Comparison of ENCODE assay signal across 18 mouse cellular contexts in the genomic region with DNA sequence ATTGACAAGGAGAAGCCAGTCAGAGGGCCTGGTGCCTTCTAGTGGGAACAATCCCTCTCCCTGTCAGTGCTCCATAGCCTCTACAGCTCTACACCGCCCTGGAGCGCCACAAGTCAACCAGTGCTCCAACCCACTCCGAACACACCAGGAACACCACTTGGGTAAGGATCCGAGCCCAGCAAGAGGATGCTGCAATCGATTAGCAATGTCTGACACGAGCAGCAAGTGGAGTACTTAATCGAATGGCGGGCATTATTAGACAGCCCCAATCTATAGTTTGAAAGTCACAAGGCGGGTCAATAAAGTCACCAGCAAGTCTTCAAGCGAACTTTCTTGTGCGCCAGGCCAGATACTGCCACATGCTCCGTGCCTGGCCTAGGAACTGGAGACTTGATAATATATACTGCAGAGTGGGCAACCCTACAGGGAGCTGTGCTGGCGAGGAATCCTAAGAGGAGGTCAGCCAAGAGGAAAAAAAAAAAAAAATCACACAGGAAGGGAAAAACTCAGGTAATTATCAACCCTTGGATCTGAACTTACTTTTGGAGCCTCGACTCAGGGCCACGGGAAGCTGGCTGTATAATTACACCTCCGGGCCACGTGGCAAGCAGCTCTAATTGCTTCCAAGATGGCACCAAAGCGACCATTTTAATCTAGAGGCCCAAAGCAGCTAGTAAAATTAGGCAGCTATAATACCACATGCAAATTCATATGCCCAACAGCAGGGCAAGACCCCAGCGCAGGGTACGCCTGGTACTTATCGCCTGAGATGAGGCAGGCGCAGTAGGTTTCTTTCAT. TPM values are rescaled to one million over a fixed set of nuclear protein-coding genes. Genes with fewer than 3 reads are reported as not detected.
DNase-seq lines count a peak whose midpoint lies in the region; ATAC-seq lines count a peak whose summit lies in the region.
"Had no signal": no experiment of that assay in that cellular context is flagged by ENCODE, and none has a peak within 500 bp of the region (broad histone marks: within the 10 kb centered on the region; RNA-seq: fewer than 3 reads in every experiment).

No protein-coding gene starts in this region.

- peak overlapping the region; percentile 61 for H3K27ac ChIP-seq in forebrain, embryonic 13.5 days
- no peak overlapping the region for H3K27ac ChIP-seq in forebrain, embryonic 11.5 days (ENCODE audit: low read depth, low read length)
- H3K27ac ChIP-seq in neural tube, embryonic 12.5 days = no peak overlapping the region
- H3K27ac ChIP-seq in neural tube, embryonic 15.5 days (replicated peaks) = no peak overlapping the region
- H3K27ac ChIP-seq in forebrain, embryonic 16.5 days (ENCODE audit: low read length) = no peak overlapping the region
- H3K27ac ChIP-seq in stomach, embryonic 15.5 days = peak overlapping the region; percentile 59; the same call in 1 of the 2 replicates
- H3K27ac ChIP-seq: hindbrain, embryonic 15.5 days; limb, embryonic 12.5 days; liver, embryonic 12.5 days had no signal

- ATAC-seq in forebrain, embryonic 13.5 days = no peak
- ATAC-seq in forebrain, embryonic 11.5 days (replicated peaks; ENCODE audit: low FRiP score) = no peak
- ATAC-seq in neural tube, embryonic 12.5 days (ENCODE audit: low FRiP score, low read depth) = no peak
- no peak for ATAC-seq in neural tube, embryonic 15.5 days (ENCODE audit: low FRiP score)
- 0 out of 2 replicates have a peak, but pooled peaks have one; percentile 2 for ATAC-seq in forebrain, embryonic 16.5 days
- ATAC-seq in stomach, embryonic 15.5 days (ENCODE audit: insufficient read depth, low FRiP score, low read depth) = no peak
- ATAC-seq: liver, embryonic 12.5 days had no signal

- H3K9ac ChIP-seq in forebrain, embryonic 13.5 days = 0 out of 2 replicates have a peak overlapping the region, but pooled peaks have one; percentile 23
- H3K9ac ChIP-seq in forebrain, embryonic 11.5 days (ENCODE audit: low read length) = no peak overlapping the region
- no peak overlapping the region for H3K9ac ChIP-seq in neural tube, embryonic 12.5 days
- no peak overlapping the region for H3K9ac ChIP-seq in neural tube, embryonic 15.5 days (replicated peaks)
- H3K9ac ChIP-seq in forebrain, embryonic 16.5 days (replicated peaks; ENCODE audit: low read depth, low read length) = no peak overlapping the region
- no peak overlapping the region for H3K9ac ChIP-seq in stomach, embryonic 15.5 days
- H3K9ac ChIP-seq: hindbrain, embryonic 15.5 days; limb, embryonic 12.5 days; liver, embryonic 12.5 days had no signal

- no peaks in the 10 kb centered on the region for H3K9me3 ChIP-seq in forebrain, embryonic 13.5 days (replicated peaks)
- no peaks in the 10 kb centered on the region for H3K9me3 ChIP-seq in forebrain, embryonic 11.5 days (ENCODE audit: control insufficient read depth, low read length)
- no peaks in the 10 kb centered on the region for H3K9me3 ChIP-seq in neural tube, embryonic 12.5 days
- no peaks in the 10 kb centered on the region for H3K9me3 ChIP-seq in neural tube, embryonic 15.5 days (replicated peaks)
- H3K9me3 ChIP-seq in forebrain, embryonic 16.5 days (ENCODE audit: control insufficient read depth, low read length) = no peaks in the 10 kb centered on the region
- H3K9me3 ChIP-seq in stomach, embryonic 15.5 days = no peaks in the 10 kb centered on the region
- H3K9me3 ChIP-seq: hindbrain, embryonic 15.5 days; limb, embryonic 12.5 days; liver, embryonic 12.5 days; megakaryocyte, embryonic 14.5 days had no signal

- no peak for DNase-seq in forebrain, embryonic 11.5 days (ENCODE audit: low spot score)
- DNase-seq in adrenal gland, adult 18-20 months (ENCODE audit: low spot score in 2 of 2) = no peak
- no peak for DNase-seq in adipocyte (ENCODE audit: low spot score)
- DNase-seq: cerebellum, adult 9-11 months; gastrocnemius, postnatal 36 days; heart, postnatal 10 days; lung, adult 2 months had no signal

- H3K27me3 ChIP-seq in forebrain, embryonic 13.5 days = no peaks in the 10 kb centered on the region
- H3K27me3 ChIP-seq in forebrain, embryonic 11.5 days (ENCODE audit: control insufficient read depth, insufficient read depth, low read length) = no peaks in the 10 kb centered on the region
- H3K27me3 ChIP-seq in neural tube, embryonic 12.5 days (replicated peaks) = no peaks in the 10 kb centered on the region
- H3K27me3 ChIP-seq in neural tube, embryonic 15.5 days (replicated peaks) = no peaks in the 10 kb centered on the region
- H3K27me3 ChIP-seq in forebrain, embryonic 16.5 days (replicated peaks; ENCODE audit: control insufficient read depth, insufficient read depth, low read length) = no peaks in the 10 kb centered on the region
- H3K27me3 ChIP-seq in stomach, embryonic 15.5 days (replicated peaks) = no peaks in the 10 kb centered on the region
- H3K27me3 ChIP-seq: CH12.LX; hindbrain, embryonic 15.5 days; limb, embryonic 12.5 days had no signal

- H3K4me1 ChIP-seq in forebrain, embryonic 13.5 days = peaks cover 87% of the 10 kb centered on the region
- H3K4me1 ChIP-seq in forebrain, embryonic 11.5 days (replicated peaks; ENCODE audit: control insufficient read depth, insufficient read depth, low read length) = peaks cover 27% of the 10 kb centered on the region; the same call in 1 of the 2 replicates
- H3K4me1 ChIP-seq in neural tube, embryonic 12.5 days = peaks cover 91% of the 10 kb centered on the region
- peaks cover 74% of the 10 kb centered on the region for H3K4me1 ChIP-seq in neural tube, embryonic 15.5 days
- peaks cover 64% of the 10 kb centered on the region for H3K4me1 ChIP-seq in forebrain, embryonic 16.5 days (replicated peaks; ENCODE audit: control insufficient read depth, insufficient read depth, low read length)
- peaks cover 87% of the 10 kb centered on the region for H3K4me1 ChIP-seq in stomach, embryonic 15.5 days
- H3K4me1 ChIP-seq: liver, embryonic 12.5 days had no signal

- peak overlapping the region; percentile 30; the same call in 1 of the 2 replicates for H3K4me2 ChIP-seq in forebrain, embryonic 13.5 days
- H3K4me2 ChIP-seq in forebrain, embryonic 11.5 days (ENCODE audit: low read depth, low read length, severe bottlenecking) = no peak overlapping the region
- peak overlapping the region; percentile 24; the same call in 1 of the 2 replicates for H3K4me2 ChIP-seq in neural tube, embryonic 12.5 days (replicated peaks)
- H3K4me2 ChIP-seq in neural tube, embryonic 15.5 days = no peak overlapping the region
- no peak overlapping the region for H3K4me2 ChIP-seq in forebrain, embryonic 16.5 days (ENCODE audit: low read length)
- no peak overlapping the region for H3K4me2 ChIP-seq in stomach, embryonic 15.5 days
- H3K4me2 ChIP-seq: hindbrain, embryonic 15.5 days; limb, embryonic 12.5 days; liver, embryonic 12.5 days had no signal

- no peak overlapping the region for H3K4me3 ChIP-seq in forebrain, embryonic 13.5 days
- no peak overlapping the region for H3K4me3 ChIP-seq in forebrain, embryonic 11.5 days (ENCODE audit: low read depth, low read length)
- H3K4me3 ChIP-seq in neural tube, embryonic 12.5 days = no peak overlapping the region
- H3K4me3 ChIP-seq in neural tube, embryonic 15.5 days (replicated peaks) = no peak overlapping the region
- no peak overlapping the region for H3K4me3 ChIP-seq in forebrain, embryonic 16.5 days (replicated peaks; ENCODE audit: low read length)
- H3K4me3 ChIP-seq in stomach, embryonic 15.5 days (replicated peaks) = no peak overlapping the region
- H3K4me3 ChIP-seq: hindbrain, embryonic 15.5 days; limb, embryonic 12.5 days; liver, embryonic 12.5 days; megakaryocyte, embryonic 14.5 days had no signal

- H3K36me3 ChIP-seq in forebrain, embryonic 13.5 days (ENCODE audit: poor library complexity, severe bottlenecking) = no peaks in the 10 kb centered on the region
- no peaks in the 10 kb centered on the region for H3K36me3 ChIP-seq in forebrain, embryonic 11.5 days (ENCODE audit: control insufficient read depth, insufficient read depth, low read length)
- H3K36me3 ChIP-seq in neural tube, embryonic 12.5 days = no peaks in the 10 kb centered on the region
- no peaks in the 10 kb centered on the region for H3K36me3 ChIP-seq in neural tube, embryonic 15.5 days
- no peaks in the 10 kb centered on the region for H3K36me3 ChIP-seq in forebrain, embryonic 16.5 days (ENCODE audit: control insufficient read depth, insufficient read depth)
- H3K36me3 ChIP-seq in stomach, embryonic 15.5 days = no peaks in the 10 kb centered on the region
- H3K36me3 ChIP-seq: hindbrain, embryonic 15.5 days; limb, embryonic 12.5 days; liver, embryonic 12.5 days had no signal

- WGBS in forebrain, embryonic 13.5 days = 87% methylated on average over 22 of the region's 22 CpGs
- 92% methylated on average over 22 of the region's 22 CpGs for WGBS in forebrain, embryonic 11.5 days
- WGBS in neural tube, embryonic 12.5 days = 83% methylated on average over 22 of the region's 22 CpGs
- WGBS in neural tube, embryonic 15.5 days = 70% methylated on average over 22 of the region's 22 CpGs
- 84% methylated on average over 22 of the region's 22 CpGs for WGBS in forebrain, embryonic 16.5 days
- WGBS in stomach, embryonic 15.5 days = 82% methylated on average over 22 of the region's 22 CpGs

RNA-seq across cellular contexts. Expression of a gene that starts 10.7 kb away (rescaled TPM):
- polyA plus RNA-seq in forebrain, embryonic 13.5 days (2015; fragmentation: Nextera tagmentation; extraction: Ambion mirVana) = 4.6 and 5.3 TPM in 2 replicates
- 3.3 and 3.6 TPM in 2 replicates for polyA plus RNA-seq in forebrain, embryonic 11.5 days (2014; fragmentation: Nextera tagmentation; extraction: Ambion mirVana)
- polyA plus RNA-seq in neural tube, embryonic 12.5 days (2016; fragmentation: Nextera tagmentation; extraction: Ambion mirVana) = 6.6 and 7.4 TPM in 2 replicates
- 4.5 and 4.6 TPM in 2 replicates for polyA plus RNA-seq in neural tube, embryonic 15.5 days (2015; fragmentation: Nextera tagmentation; extraction: Ambion mirVana)
- polyA plus RNA-seq in forebrain, embryonic 16.5 days (2015; fragmentation: Nextera tagmentation; extraction: Ambion mirVana) = 7.2 and 7.3 TPM in 2 replicates
- 7.3 and 7.5 TPM in 2 replicates for polyA plus RNA-seq in stomach, embryonic 15.5 days (2015; fragmentation: Nextera tagmentation; extraction: Ambion mirVana)
- 10 to 100 TPM; 39.1 to 86.4 TPM for total RNA-seq in adrenal gland, adult 18-20 months (2021)

RNA-seq across cellular contexts. Expression of a gene that starts 46.9 kb away (rescaled TPM):
- polyA plus RNA-seq in forebrain, embryonic 13.5 days (2015; fragmentation: Nextera tagmentation; extraction: Ambion mirVana) = not detected in 2 replicates
- not detected in 2 replicates for polyA plus RNA-seq in forebrain, embryonic 11.5 days (2014; fragmentation: Nextera tagmentation; extraction: Ambion mirVana)
- polyA plus RNA-seq in neural tube, embryonic 12.5 days (2016; fragmentation: Nextera tagmentation; extraction: Ambion mirVana) = 0.28 and 0.32 TPM in 2 replicates
- polyA plus RNA-seq in neural tube, embryonic 15.5 days (2015; fragmentation: Nextera tagmentation; extraction: Ambion mirVana) = 0.08 and 3.6 TPM in 2 replicates
- not detected in 2 replicates for polyA plus RNA-seq in forebrain, embryonic 16.5 days (2015; fragmentation: Nextera tagmentation; extraction: Ambion mirVana)
- polyA plus RNA-seq in stomach, embryonic 15.5 days (2015; fragmentation: Nextera tagmentation; extraction: Ambion mirVana) = 0.93 and 1.3 TPM in 2 replicates
- total RNA-seq in adrenal gland, adult 18-20 months (2021) = 1 to 10 TPM; 2.7 to 3.5 TPM
- total RNA-seq: layer of hippocampus, postnatal 10 days had no signal
- polyA plus RNA-seq: limb, embryonic 12.5 days had no signal

Comparison
In these comparisons a context has a peak if more than half of its experiments do, and no peak if none do; other contexts are left out.
1. H3K27ac ChIP-seq: peak in forebrain, embryonic 13.5 days (single experiment) and stomach, embryonic 15.5 days (single experiment); none in forebrain, embryonic 11.5 days (single experiment), neural tube, embryonic 12.5 days (single experiment), neural tube, embryonic 15.5 days (single experiment) and forebrain, embryonic 16.5 days (single experiment).
2. H3K4me2 ChIP-seq: peak in forebrain, embryonic 13.5 days (single experiment) and neural tube, embryonic 12.5 days (single experiment); none in forebrain, embryonic 11.5 days (single experiment), neural tube, embryonic 15.5 days (single experiment), forebrain, embryonic 16.5 days (single experiment) and stomach, embryonic 15.5 days (single experiment).